Mouse (Mus musculus) gastrocnemius, adult 2 months (tissue): ENCODE data around the gene Rab13. TPM values are rescaled to one million over a fixed set of nuclear protein-coding genes. Genes with fewer than 3 reads are reported as not detected.

ENCODE experiments used
- DNase-seq: peaks from one replicate; pipeline ENCODE4 v3.0.0; 2022
- H3K27ac ChIP-seq: fragments of 200-600 bp; 2 replicates; pipeline ENCODE4 v1.8.1; 2022; ENCODE audit warnings: mild to moderate bottlenecking
- H3K4me3 ChIP-seq: fragments of 200-600 bp; 2 replicates; pipeline ENCODE4 v1.8.1; 2022; ENCODE audit warnings: mild to moderate bottlenecking, moderate library complexity
- CTCF ChIP-seq: fragments of 200-600 bp; IDR thresholded peaks from 2 replicates; pipeline ENCODE4 v1.8.1; 2022; ENCODE audit warnings: antibody characterized with exemption, mild to moderate bottlenecking, moderate library complexity
- intact Hi-C: fragments of 180-260 bp; cut with DNase I; formaldehyde crosslinking; loops from one replicate; pipeline ENCODE4 v1.15.1; 2025
- long read RNA-seq, 2 experiments: library from polyadenylated mRNA; stranded (forward); transcript quantifications; one replicate each; pipeline ENCODE4 v2.0.0; 2021
- total RNA-seq, 2 experiments: library from RNA; stranded (reverse); gene quantifications; 2 replicates each; pipeline ENCODE4 v1.2.3; 2021

Gene Rab13
- total RNA-seq = 1 to 10 TPM; 5.3 to 5.5 TPM
- long read RNA-seq, experiment 1, partial matches to known transcripts = 3 of 6 reads
- long read RNA-seq, experiment 1, other reads (novel, unspliced or antisense) = 1 of 6 reads
- long read RNA-seq, experiment 2, partial matches to known transcripts = 2 of 6 reads
- long read RNA-seq, experiment 2, other reads (novel, unspliced or antisense) = 1 of 6 reads

DNA sequence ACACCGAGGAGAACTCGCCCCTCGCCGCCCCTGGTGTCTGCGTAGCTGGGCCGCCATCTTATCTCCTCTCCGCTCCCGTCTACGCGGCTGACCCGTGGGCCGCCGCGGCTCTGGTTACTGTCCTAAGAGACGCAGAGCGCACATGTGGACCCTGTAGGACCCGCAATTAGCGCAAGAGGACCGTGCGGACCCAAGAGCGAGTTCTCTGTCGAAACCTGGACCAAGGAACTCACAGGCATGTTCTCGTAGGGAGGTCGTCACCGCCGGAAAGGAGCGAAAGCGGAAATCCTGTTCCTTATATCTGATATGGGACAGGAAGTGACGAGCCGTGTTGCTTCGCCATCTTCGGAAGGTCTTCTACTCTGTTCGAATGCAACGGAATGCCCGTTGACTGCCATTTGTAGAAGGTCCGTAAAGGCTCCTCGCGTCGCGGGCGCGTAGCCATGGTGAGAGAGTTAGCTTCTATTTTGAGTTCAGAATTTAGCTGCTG lies at the start of gene Rab13, which contains the start of gene Rps27:
Gene Rab13 (plus strand): TSS at position 319 of the 490 bp plus-strand sequence.
Gene Rps27 (minus strand): TSS at position 275 of the 490 bp plus-strand sequence.
- intact Hi-C loops = loop anchor here (10.0 kb wide), 2 partner anchors 51 to 261 kb away; partner anchors contain the start of genes Dennd4b and Ilf2
- no peak for TF ChIP-seq CTCF
- Histone ChIP-seq H3K27ac (peak within 1 kb of the TSS; percentile 98), H3K4me3 (peak within 1 kb of the TSS; percentile 98)
- DNase-seq = peak; percentile 88

GRCm38 (mm10) chr3:90179566-90179965 lies 33.9 kb upstream of the Rab13 start:
- Histone ChIP-seq H3K4me3 (no peak overlapping the region), H3K27ac (no peak overlapping the region)
- DNase-seq = no peak
- intact Hi-C loops = no loop called here
- no peak for TF ChIP-seq CTCF

- no peak for DNase-seq
- no peak overlapping the region for H3K4me3 ChIP-seq
- TF ChIP-seq CTCF = no peak
- intact Hi-C loops = no loop called here
- no peak overlapping the region for H3K27ac ChIP-seq
These were observed 29.9 kb upstream of the Rab13 start for GRCm38 (mm10) chr3:90183581-90183980.

GRCm38 (mm10) chr3:90190859-90191510 lies 22.5 kb upstream of the Rab13 start:
- intact Hi-C loops = no loop called here
- DNase-seq = no peak
- H3K4me3 ChIP-seq = no peak overlapping the region
- no peak for TF ChIP-seq CTCF
- H3K27ac ChIP-seq = no peak overlapping the region

DNA sequence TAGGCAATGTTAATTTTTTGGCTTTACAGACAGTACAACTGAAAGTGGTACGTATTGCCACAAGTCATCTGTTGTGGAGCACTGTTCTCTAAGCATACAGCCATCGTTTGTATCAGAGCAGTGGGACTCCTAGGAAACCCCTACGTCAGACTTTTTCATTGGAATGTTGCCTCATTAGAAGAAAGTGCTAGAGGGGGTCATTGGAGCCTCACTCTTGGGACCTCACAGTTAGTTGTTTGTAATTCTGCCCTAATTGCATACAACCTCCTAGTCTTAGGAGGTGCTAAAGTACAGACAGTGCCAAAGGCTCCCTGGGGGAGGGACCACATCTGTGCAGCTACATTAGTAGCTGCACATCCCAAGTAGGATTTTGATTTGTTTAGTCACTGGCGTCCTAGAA lies 18.7 kb upstream of the Rab13 start:
- H3K4me3 ChIP-seq = no peak overlapping the region
- no peak for TF ChIP-seq CTCF
- no peak overlapping the region for H3K27ac ChIP-seq
- DNase-seq = no peak
- intact Hi-C loops = no loop called here

DNA sequence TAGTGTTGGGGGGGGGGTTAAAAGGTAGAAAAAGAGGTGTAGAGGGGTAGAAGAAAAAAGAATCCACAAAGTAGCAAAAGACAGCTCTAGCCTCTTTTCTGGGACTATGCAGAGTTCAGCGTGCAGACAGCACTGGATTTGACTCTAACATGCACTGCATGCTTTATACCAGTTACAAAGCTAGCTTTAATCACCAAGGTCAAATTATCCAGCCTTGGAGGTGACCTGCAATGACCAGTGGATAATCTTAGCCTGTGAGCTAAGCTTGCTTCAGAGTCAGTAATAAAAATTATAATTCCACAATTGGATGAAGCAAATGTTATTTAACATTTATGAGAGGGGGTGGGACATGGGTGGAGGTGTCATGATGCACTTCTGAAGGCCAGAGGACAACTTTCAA lies 17.9 kb upstream of the Rab13 start:
- no peak for DNase-seq
- Histone ChIP-seq H3K27ac (no peak overlapping the region), H3K4me3 (no peak overlapping the region)
- TF ChIP-seq CTCF = no peak
- intact Hi-C loops = no loop called here

DNA sequence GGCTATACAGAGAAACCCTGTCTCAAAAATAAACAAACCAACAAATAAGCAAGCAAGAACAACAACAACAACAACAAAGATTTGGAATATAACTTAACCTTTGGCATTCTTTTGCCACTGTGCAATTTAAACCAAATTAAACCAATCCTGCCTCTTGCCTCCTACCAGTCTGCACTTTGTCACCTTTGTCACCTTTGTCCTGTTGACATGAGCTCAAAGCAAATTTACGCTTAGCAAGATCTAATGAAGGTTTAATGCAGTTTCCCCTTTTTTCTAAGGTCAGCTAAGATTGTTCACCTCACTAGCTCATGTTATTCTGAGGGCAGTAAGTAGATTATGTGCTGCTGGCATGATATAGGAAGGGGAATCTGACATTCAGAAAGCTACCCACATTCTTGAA lies 15.9 kb upstream of the Rab13 start:
- no peak for TF ChIP-seq CTCF
- Histone ChIP-seq H3K27ac (no peak overlapping the region), H3K4me3 (no peak overlapping the region)
- no peak for DNase-seq
- intact Hi-C loops = no loop called here

GRCm38 (mm10) chr3:90202884-90203283 lies 10.6 kb upstream of the Rab13 start:
- DNase-seq = no peak
- no peak for TF ChIP-seq CTCF
- no peak overlapping the region for H3K4me3 ChIP-seq
- intact Hi-C loops = no loop called here
- no peak overlapping the region for H3K27ac ChIP-seq

DNA sequence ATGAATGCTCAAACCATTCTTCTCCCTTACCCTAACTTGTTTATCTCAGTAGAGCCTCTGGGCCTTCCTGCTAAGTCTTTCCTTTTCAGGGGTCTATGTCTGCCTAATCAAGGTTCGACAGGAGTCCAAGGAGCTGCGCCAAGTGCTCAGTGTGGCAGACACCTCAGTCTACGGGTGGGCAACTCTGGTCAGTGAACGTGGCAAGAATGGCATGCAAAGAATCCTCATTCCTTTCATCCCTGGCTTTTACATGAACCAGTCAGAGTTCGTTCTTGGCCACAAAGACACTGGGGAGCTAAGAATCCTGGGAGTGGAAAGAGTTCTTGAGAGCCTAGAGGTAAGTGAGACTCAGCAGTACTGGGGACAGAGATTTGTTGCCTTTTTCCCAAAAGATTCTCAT lies 9.9 kb upstream of the Rab13 start:
- H3K4me3 ChIP-seq = no peak overlapping the region
- H3K27ac ChIP-seq = no peak overlapping the region
- intact Hi-C loops = no loop called here
- no peak for TF ChIP-seq CTCF
- DNase-seq = no peak

DNA sequence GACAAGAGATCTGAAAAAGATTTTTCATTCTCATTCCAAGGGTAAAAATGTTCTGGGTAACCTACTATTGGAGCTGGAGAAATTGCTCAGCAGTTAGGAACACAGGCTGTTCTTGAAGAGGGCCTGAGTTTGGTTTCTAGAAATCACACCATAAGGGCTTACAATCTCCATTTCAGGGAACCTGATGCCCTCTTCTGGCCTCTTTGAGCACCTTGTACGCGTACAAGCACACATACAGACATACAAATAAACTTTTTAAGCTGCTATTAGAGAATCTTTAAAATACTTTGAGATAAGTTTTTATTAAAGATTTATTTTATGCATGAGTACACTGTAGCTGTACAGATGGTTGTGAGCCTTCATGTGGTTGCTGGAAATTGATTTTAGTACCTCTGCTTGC lies 8.9 kb upstream of the Rab13 start:
- intact Hi-C loops = no loop called here
- Histone ChIP-seq H3K27ac (no peak overlapping the region), H3K4me3 (no peak overlapping the region)
- no peak for DNase-seq
- TF ChIP-seq CTCF = no peak

- no peak overlapping the region for H3K4me3 ChIP-seq
- TF ChIP-seq CTCF = no peak
- DNase-seq = no peak
- intact Hi-C loops = no loop called here
- H3K27ac ChIP-seq = no peak overlapping the region
These were observed 4.8 kb upstream of the Rab13 start for GRCm38 (mm10) chr3:90208662-90209061.

DNA sequence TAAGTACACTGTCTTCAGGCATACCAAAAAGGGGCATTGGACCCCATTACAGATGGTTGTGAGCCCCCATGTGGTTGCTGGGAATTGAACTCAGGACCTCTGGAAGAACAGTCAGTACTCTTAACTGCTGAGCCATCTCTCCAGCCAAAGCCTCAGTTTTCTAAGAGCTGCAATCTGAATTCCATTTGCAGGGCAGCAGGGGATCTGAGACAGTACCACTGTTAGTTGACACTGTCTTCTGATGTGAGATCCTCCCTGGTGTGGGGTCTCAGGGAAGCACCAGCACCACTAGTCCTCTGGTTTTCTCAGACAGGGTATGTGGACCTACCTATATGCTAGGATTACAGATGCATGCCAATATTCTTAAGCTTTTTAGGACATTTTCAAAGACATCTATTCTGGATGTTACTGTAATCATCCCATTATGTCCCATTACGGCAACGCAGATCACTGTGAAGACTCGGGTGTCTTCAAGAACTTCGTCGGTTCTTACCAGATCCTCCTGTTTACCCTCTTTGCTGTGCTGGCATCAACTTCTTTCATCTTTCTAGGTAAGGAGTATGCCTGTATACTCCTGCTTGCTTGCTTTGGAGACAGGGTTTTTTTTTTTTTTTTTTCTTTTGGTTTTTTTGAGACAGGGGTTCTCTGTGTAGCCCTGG lies 3.5 kb upstream of the Rab13 start:
- H3K27ac ChIP-seq = no peak overlapping the region
- TF ChIP-seq CTCF = no peak
- no peak overlapping the region for H3K4me3 ChIP-seq
- intact Hi-C loops = loop anchor here (10.0 kb wide), 2 partner anchors 55 to 265 kb away; partner anchors contain the start of genes Dennd4b and Ilf2
- no peak for DNase-seq
